Mouse (Mus musculus): ENCODE results near the gene Cog8.
"Not testable (repeated sequence)": the region's sequence is repeated elsewhere in the genome, so short reads cannot be mapped to it uniquely, and the experiment has no call there.

The Cog8 gene

DNA sequence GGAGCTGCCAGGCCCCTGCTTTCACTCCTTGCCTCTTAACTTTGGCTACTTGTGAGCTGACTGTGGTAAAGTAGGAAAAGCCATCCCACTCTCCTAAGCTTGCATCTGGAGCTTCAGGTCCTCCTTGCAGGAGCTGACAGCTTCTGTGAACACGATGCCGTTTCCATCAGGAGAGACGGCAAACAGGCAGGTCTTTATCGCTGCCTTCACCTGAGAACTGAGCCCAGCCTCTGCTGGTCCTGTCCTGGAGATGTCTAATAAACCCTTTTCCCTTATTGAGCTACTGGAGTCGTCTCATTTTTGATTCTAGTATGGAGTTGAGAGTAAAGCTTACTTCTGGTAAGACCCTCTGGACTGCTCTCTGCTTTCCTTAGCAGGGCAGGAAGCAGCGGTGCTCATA, 11.0 kb downstream of the Cog8 start:
- no peak for DNase-seq (ENCODE audit: low spot score)

DNA sequence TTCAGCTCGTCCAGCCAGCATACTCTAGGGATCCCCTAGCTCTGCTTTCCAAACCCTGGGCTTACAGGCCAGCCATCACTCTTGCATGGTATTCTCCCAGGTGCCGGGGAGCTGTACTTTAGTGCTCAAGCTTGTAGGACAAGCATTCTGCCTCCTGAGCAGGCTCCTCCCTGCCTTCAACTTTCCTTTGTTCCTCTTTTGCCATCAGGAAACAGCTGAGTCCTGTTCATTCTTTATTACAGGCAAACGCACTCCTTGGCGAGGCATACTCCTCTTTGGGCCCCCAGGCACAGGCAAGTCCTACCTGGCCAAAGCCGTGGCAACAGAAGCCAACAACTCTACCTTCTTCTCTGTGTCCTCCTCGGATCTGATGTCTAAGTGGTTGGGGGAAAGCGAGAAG, 15.9 kb downstream of the Cog8 start:
- no peak for DNase-seq (ENCODE audit: low spot score)

DNA sequence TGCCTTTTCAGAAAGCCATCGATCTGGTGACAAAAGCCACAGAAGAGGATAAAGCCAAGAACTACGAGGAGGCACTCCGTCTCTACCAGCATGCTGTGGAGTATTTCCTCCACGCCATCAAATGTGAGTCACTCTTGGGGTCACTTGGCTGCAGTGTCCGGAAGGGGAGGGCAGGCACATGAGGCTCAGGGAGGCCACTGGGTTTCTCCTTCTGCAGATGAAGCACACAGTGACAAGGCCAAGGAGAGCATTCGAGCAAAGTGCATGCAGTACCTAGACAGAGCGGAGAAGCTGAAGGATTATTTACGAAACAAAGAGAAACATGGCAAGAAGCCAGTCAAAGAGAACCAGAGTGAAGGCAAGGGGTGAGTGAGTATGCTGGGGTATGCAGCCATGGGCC, 19.9 kb downstream of the Cog8 start:
- DNase-seq (ENCODE audit: low spot score): no peak

DNA sequence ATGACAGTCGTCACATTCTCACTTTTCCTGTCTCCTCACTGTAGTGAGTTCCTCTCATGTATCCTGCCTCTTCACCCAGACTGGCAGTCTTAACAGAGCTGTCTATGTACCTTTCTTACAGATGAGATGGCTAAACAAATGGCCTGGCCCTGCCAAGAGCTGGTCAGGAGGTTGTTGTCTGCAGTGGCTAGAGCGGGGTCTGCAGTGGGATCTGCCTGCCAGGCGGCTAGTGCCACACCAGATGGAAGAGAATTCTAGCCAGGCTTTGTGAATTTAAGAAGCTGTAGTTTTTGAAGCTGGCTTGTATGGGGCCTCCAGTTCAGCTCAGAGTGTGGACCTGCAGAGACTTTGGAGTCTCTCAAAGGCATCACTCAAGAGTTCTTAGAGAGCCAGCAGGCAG, 20.8 kb downstream of the Cog8 start:
- DNase-seq (ENCODE audit: low spot score): no peak

DNA sequence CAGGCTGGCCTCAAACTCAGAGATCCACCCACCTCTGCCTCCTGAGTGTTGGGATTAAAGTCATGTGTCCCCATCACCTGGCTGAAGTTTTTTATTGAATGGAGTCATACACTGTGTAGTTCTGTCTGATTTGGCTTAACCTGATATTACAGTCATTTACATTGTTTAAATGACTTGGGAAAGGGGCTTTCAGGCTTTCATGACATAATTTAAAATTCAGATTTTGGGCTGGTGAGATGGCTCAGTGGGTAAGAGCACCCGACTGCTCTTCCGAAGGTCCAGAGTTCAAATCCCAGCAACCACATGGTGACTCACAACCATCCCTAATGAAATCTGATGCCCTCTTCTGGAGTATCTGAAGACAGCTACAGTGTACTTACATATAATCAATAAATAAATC, 22.9 kb downstream of the Cog8 start:
- not testable (repeated sequence) for DNase-seq (ENCODE audit: low spot score)

DNA sequence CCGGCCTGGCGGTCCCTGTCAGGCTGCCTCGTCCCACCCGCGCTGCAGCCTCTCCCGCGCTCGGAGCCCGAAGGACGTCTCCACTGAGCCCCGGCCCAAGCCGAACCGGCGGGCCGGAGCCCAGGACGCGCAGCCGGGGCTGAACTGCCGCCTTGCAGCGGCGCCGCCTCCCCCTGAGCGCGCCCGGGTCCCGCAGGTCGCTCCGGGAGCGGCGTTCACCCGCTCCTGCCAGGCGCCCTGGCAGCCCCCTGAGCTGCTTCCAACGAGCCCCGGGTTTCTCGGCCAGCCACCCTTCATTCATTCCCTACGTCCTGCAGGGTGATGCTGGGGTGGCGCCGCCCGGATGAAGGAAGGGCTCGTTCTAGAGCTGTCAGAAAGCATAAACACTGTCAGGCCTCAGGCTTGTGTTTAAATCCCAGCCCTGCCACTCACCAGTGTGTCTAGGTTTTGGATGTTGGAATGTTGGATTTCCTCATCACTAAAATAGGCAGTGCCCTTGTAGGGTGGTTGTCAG, 24.9 kb downstream of the Cog8 start:
- no peak for DNase-seq (ENCODE audit: low spot score)

DNA sequence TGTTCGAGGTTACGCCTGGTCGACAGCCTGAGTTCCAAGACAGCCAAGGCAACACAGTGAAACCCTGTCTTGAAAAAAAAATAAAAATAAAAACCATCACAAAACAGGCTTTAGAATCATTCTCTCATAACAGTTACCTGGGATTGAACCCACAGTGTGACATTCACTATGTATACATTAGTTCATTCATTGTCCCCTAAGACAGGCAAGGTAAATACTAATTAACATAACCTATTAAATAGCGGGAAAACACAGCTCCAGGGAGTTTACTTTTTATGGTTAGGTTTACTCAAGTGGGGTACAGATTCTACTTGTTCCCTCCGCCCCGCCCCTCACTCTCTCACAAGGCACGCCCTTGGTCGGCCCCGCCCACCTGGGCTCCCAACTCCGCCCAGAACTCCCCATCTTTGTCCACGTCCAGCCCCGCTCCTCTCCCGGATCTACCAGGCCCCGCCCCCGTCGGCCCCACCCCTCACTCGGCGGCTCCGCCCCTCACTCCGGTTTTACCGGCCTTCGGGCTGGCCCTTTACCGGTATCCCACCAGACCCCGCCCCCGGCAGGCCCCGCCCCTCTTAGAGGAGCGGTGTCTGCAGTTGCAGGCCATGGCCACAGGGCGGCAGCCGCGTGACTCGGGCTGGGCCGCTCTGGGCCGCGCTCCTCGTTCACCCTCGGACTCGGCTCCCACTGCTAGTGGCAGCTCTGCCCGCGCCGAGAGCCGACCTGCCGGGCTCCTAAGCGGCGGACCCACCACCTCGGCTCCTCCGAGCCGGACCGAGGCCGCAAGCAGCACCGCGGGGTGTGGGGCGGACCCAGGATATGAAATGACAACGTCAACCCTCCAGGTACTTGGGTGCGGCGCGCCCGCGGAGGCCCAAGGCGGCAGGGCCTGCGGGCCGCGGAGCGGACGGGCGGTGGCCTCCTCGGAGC, 25.6 kb downstream of the Cog8 start, which contains the start of gene Vps4a:
Vps4a (plus strand) TSS at position 573 of the 927 bp plus-strand sequence.
- DNase-seq (ENCODE audit: low spot score): peak; percentile 96

DNA sequence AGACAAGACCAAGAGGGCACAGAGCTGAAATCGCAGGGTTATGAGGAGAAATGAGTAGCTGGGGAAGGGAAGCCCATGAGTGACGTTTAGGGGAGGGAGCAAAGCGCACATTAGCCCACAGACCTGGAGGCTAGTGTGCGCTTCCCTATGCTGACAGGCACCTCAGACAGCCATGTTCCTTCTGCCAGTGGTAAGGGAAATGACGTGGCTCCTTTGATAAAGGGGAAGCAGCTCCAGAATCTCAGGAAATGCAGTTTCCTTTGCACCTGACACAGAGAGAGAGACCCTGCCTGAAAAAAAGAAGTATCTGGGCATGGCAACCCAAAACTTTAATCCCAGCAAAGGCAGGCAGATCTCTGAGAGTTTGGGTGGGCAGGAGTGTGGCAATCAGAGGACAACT, 26.4 kb downstream of the Cog8 start:
- DNase-seq (ENCODE audit: low spot score): no peak

DNA sequence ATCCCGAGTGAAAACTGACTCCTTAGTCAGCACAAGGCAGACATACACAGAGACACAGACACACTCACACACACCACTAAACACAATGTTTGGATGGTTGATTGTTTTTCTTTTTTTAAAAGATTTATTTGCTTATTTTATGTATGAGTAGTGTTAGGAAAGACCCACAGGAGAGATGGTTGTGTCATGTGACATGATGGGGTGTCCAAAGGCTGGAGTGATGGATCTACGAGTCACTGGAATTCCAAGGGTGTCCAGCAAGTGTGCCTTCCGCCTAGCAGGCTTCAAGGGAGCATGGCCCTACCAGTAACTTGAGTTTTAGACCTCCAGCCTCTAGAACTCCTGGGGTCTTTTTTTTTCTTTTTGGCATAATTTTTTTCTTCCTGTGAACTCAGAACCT, 27.2 kb downstream of the Cog8 start:
- no peak for DNase-seq (ENCODE audit: low spot score)

DNA sequence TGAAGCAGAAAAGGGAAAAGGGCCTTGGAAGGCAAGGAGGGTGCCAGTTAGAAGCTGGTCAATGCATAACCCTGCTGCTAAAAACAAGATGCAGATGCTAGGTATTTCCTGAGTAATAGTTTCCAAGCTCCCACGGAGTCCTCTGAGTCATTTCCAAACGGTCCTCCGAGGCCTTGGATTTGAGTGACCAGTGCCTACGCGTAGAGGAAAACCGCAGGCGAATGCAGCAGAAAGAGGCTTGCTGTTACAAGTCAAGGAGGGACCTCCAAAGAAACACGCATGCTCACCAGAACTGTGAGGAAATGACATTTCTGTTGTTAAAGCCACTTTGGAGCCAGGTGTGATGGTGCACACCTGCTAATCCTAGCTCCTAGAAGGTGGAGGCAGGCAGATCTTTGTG, 33.0 kb downstream of the Cog8 start:
- DNase-seq (ENCODE audit: low spot score): no peak

DNA sequence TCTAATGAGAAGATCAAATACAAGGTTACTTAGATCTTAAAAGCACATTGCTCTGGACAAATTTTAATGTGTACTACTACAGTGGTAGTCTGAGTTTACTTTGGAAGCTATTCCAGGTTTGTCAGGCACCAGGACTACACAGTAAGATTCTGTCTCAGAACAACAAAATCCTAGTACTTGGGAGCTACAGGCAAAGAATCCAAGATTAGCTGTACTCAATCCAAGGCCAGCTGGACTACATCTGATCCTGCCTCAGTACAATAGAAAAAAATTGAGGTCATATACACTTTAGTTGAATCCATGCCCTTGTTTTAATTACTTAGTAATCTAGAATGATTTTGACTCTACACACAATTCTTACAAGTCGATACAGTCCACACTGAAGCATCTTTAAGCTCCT, 41.6 kb downstream of the Cog8 start:
- no peak for DNase-seq (ENCODE audit: low spot score)

DNA sequence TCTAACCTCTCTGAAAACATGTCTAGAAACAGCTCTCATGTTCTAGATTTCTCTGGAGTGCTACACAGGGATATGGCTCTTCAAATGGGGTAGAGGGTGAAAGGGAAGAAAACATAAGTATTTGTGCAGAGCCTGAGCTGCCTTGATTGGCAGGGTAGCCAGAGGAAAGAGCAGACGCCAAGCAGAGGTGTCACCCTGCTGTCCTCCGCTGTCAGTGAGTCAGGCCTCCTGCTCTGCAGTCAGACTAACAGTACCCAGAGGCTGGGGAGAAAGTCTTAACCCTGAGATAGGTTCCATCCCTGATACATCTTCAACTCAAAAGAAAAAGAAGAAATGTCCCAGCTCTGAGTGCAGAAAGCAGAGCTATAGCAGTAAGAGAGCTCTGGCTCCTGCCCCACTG, 43.8 kb downstream of the Cog8 start:
- no peak for DNase-seq (ENCODE audit: low spot score)

DNA sequence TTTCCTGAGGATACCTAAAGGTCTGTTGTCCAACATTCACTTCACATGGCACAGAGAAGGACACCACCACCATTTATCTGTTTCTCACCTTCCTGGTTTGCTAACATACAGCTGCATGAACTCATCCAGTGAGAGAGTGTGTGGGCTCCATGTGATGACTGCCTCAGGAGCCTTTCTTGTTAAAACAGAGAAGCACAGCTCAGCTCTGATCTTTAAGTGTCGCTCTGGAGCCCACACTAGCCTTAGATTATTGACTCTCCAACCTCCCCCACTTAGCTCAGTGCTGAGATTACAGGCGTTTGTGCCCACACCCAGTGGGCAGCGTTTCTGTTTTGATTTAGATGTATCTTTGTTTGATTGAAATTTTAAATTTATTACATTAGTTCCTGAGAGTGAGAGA, 48.7 kb downstream of the Cog8 start:
- DNase-seq (ENCODE audit: low spot score): no peak

DNA sequence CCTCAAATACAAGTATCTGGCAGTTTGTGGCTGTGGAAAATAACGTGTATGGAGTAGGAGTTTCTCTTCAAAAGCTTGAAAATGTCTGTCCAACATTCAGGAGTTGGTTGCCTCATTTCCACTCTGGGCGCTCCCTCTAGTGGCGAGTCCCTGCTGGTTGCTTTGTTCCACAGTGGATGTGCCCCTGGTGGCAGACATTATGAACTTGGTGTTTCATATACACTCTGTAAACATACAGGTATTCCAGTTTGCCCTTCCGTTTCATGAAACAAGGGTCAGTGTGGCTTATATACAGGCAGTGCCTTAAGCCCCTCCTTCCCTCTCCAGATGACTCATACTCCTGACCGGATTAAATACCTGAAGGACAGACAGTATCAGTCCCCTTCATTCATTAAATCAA, 54.0 kb downstream of the Cog8 start:
- DNase-seq (ENCODE audit: low spot score): peak; percentile 92

DNA sequence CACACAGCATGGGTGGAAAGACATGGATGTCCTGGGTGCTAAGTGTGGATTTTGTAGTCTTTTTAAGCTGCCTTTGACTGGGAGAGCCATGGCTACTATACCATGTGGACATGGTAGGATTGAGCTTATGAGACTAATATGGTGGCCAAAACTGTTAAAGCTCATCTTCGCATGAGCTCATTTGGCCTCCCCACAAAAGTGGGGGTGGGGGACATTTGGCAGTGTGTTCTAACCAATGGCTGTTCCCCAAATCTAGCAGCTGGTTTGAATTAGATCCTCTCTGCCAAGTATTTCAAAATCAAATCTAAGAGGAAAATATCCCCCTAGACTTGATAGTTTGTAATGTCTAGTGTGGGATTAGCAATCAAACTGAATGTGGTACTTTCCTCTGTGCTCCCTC, 57.4 kb downstream of the Cog8 start:
- peak; percentile 67 for DNase-seq (ENCODE audit: low spot score)

DNA sequence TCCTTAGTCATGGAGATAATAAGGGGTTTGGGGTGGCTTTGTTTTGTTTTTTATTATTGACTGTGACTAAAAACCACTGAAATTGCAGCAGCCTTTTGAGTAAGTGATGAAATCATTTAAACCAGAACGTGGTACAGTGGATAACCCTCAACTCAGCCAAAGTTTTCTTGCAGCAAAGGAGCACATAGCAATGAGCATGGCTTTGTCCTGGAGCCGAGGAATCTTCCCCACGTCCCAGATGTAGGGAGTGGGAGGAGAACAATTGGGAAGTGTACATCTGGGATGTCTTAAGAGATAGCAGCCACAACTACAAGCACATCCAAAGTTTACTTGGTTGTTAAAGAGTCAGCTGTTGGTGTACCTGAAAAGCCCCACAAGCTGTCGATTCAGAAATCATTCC, 59.1 kb downstream of the Cog8 start:
- DNase-seq (ENCODE audit: low spot score): no peak

DNA sequence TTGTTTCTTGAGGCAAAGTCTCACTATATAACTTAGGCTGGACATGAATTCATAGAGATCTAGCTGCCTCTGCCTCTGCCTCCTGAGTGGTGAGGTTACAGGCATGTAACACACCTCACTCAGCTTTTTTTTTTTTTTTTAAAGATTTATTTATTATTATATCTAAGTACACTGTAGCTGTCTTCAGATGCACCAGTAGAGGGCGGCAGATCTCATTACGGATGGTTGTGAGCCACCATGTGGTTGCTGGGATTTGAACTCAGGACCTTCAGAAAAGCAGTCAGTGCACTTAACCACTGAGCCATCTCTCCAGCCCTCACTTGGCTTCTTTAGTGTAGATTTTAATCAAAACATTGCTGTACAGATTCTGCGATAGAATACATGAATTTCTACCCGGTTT, 60.1 kb downstream of the Cog8 start:
- not testable (repeated sequence) for DNase-seq (ENCODE audit: low spot score)
